ENCODE assay signal across 35 mouse cellular contexts in the genomic region with DNA sequence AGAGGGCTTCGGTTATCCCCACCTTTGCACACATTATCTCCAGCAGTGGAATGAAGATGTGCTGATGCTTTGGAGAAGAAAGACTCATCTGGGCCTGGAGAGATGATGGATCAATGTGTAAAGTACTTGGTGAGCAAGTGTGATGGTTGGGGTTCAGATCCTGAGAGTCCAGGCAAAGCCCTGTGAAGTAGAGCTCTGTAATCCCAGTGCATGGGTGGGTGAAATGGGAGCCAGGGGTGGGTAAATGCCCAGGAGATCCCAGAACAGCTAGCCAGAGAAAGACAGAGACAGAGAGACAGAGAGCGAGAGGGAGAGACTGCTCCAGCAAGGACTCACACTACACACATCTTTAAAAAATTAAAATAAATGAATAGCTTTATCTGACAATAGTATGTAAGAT.
"Had no signal": no experiment of that assay in that cellular context is flagged by ENCODE, and none has a peak within 500 bp of the region (broad histone marks: within the 10 kb centered on the region; RNA-seq: fewer than 3 reads in every experiment).

No protein-coding gene starts in this region.

- H3K36me3 ChIP-seq: heart, embryonic 10.5 days; heart, embryonic 13.5 days; heart, embryonic 15.5 days; hindbrain, embryonic 10.5 days; hindbrain, embryonic 12.5 days; hindbrain, embryonic 13.5 days; hindbrain, embryonic 15.5 days; intestine, embryonic 15.5 days; kidney, embryonic 15.5 days had no signal

- H3K27ac ChIP-seq: heart, embryonic 10.5 days; heart, embryonic 13.5 days; heart, embryonic 15.5 days; hindbrain, embryonic 10.5 days; hindbrain, embryonic 12.5 days; hindbrain, embryonic 13.5 days; hindbrain, embryonic 14.5 days; hindbrain, embryonic 15.5 days; hindbrain, postnatal 0 days; intestine, embryonic 15.5 days; kidney, embryonic 15.5 days; kidney, postnatal 0 days; layer of hippocampus, adult 2 months; left cerebral cortex, adult 2 months had no signal

- H3K4me3 ChIP-seq: heart, embryonic 10.5 days; heart, embryonic 13.5 days; heart, embryonic 15.5 days; hindbrain, embryonic 10.5 days; hindbrain, embryonic 12.5 days; hindbrain, embryonic 13.5 days; hindbrain, embryonic 15.5 days; intestine, embryonic 15.5 days; kidney, embryonic 15.5 days; layer of hippocampus, adult 2 months; left cerebral cortex, adult 2 months had no signal

- H3K4me1 ChIP-seq: heart, embryonic 10.5 days; heart, embryonic 13.5 days; heart, embryonic 15.5 days; hindbrain, embryonic 12.5 days; hindbrain, embryonic 13.5 days; hindbrain, embryonic 15.5 days; intestine, embryonic 15.5 days; kidney, embryonic 15.5 days had no signal

- H3K4me2 ChIP-seq: heart, embryonic 11.5 days; heart, embryonic 13.5 days; heart, embryonic 15.5 days; hindbrain, embryonic 12.5 days; hindbrain, embryonic 13.5 days; hindbrain, embryonic 14.5 days; hindbrain, embryonic 15.5 days; intestine, embryonic 15.5 days; kidney, embryonic 15.5 days had no signal

- DNase-seq: heart, postnatal 10 days; heart, postnatal 14 days; heart, postnatal 36 days; heart, postnatal 4 days; kidney, adult 11 months; kidney, adult 18-20 months; kidney, adult 2 months; kidney, adult 8-10 months; kidney, adult 9 months; kidney, postnatal 10 days; kidney, postnatal 14 days; kidney, postnatal 25 days; kidney, postnatal 36 days; kidney, postnatal 4 days; layer of hippocampus, adult 9-11 months; layer of hippocampus, postnatal 36 days had no signal

- H3K27me3 ChIP-seq: heart, embryonic 13.5 days; heart, embryonic 15.5 days; hindbrain, embryonic 12.5 days; hindbrain, embryonic 13.5 days; hindbrain, embryonic 15.5 days; intestine, embryonic 15.5 days; kidney, embryonic 15.5 days had no signal

- H3K9ac ChIP-seq: heart, embryonic 13.5 days; heart, embryonic 15.5 days; hindbrain, embryonic 12.5 days; hindbrain, embryonic 13.5 days; hindbrain, embryonic 14.5 days; hindbrain, embryonic 15.5 days; intestine, embryonic 15.5 days; kidney, embryonic 15.5 days had no signal

- H3K9me3 ChIP-seq: heart, embryonic 10.5 days; heart, embryonic 13.5 days; heart, embryonic 15.5 days; hindbrain, embryonic 10.5 days; hindbrain, embryonic 12.5 days; hindbrain, embryonic 13.5 days; hindbrain, embryonic 15.5 days; intestine, embryonic 15.5 days; kidney, embryonic 15.5 days had no signal

- ATAC-seq: hindbrain, embryonic 16.5 days; hindbrain, postnatal 0 days; inflammation-experienced regulatory T-cells, adult 6 months; intestine, embryonic 15.5 days; intestine, embryonic 16.5 days; intestine, postnatal 0 days had no signal
